Mouse (Mus musculus) small intestine, adult 2 months (tissue): ENCODE results near the gene Ilkap.

Experiments used
- CTCF ChIP-seq: fragments of 200-500 bp; IDR thresholded peaks from 2 replicates; pipeline ENCODE4 v1.5.1; 2012; ENCODE audit warnings: low read depth, mild to moderate bottlenecking, control low read depth, inconsistent platforms, low read length, moderate library complexity, mixed read lengths; ENCODE audit not compliant: insufficient replicate concordance, insufficient read length; ENCODE audit errors: extremely low read depth
- POLR2A ChIP-seq: fragments of 200-500 bp; IDR thresholded peaks from 2 replicates; pipeline ENCODE4 v1.6.1; 2012; ENCODE audit warnings: low read depth, mild to moderate bottlenecking, control low read depth, inconsistent platforms, low read length, moderate library complexity

DNA sequence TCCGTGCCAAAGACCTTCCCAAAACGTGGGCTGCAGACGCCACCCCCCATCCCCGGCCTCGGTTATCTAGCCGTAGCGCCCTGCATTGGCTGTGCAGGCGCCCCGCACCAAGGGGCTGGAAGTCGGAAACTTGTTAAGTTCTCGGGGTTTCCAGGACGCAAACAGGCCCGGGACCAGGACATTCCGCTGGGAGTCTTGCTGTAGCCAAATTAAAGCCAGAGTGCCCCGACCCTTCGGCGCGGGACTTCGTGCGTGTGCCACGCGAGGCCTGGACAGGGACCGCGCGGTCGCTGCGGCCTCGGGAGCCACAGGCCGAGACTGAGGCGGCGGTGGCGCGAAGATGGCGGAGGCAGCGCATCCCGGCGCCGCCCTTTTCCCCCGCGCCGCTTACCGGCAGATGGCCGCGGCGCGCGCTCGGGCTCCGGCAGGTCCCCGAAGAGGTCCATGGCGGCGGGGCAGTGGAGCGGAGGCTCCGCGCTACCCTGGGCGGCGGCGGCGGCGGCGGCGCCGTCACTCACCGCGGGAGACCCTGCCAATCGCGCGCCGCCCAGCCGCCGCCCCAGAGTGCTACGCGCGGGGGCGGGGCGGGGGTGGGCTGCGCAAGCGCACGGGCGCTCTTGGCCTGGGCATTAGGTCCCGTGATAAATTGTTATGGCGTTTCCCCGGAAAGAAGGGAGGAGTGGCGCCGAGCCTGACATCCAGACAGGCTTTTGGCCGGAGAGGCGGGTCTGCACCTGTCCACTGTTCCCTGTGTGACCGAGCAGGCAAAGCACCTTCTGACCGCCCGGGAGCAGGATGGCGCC is at the start of gene Ilkap:
- peak; percentile 67; the same call in 1 of the 2 replicates for TF ChIP-seq POLR2A
- TF ChIP-seq CTCF: no peak
